Comparison of ENCODE assay signal across 26 mouse cellular contexts in genomic region chr2:180339886-180340285, GRCm38 (mm10). TPM values are rescaled to one million over a fixed set of nuclear protein-coding genes. Genes with fewer than 3 reads are reported as not detected.
DNase-seq lines count a peak whose midpoint lies in the region; ATAC-seq and TF ChIP-seq lines count a peak whose summit lies in the region.
"Had no signal": no experiment of that assay in that cellular context is flagged by ENCODE, and none has a peak within 500 bp of the region (broad histone marks: within the 10 kb centered on the region; RNA-seq: fewer than 3 reads in every experiment).

No protein-coding gene starts in this region.

- H3K27ac ChIP-seq in heart, embryonic 11.5 days (ENCODE audit: low read depth, low read length) = peak overlapping the region; percentile 91
- peak overlapping the region; percentile 70 for H3K27ac ChIP-seq in heart, embryonic 15.5 days
- no peak overlapping the region for H3K27ac ChIP-seq in heart, adult 2 months
- H3K27ac ChIP-seq in liver, embryonic 11.5 days (ENCODE audit: low read depth, low read length) = peak overlapping the region; percentile 36; the same call in 1 of the 2 replicates
- H3K27ac ChIP-seq in lung, embryonic 16.5 days (ENCODE audit: low read length) = peak overlapping the region; percentile 79
- H3K27ac ChIP-seq: forebrain, embryonic 13.5 days; hindbrain, embryonic 13.5 days; hindbrain, postnatal 0 days had no signal

- 14% methylated on average over 11 of the region's 11 CpGs for WGBS in heart, embryonic 11.5 days (ENCODE audit: insufficient replicate concordance)
- 14% methylated on average over 11 of the region's 11 CpGs for WGBS in heart, embryonic 15.5 days
- 24% methylated on average over 11 of the region's 11 CpGs for WGBS in heart, adult 2 months
- WGBS in liver, embryonic 11.5 days = 39% methylated on average over 11 of the region's 11 CpGs
- WGBS in lung, embryonic 16.5 days = 14% methylated on average over 11 of the region's 11 CpGs
- 25% methylated on average over 11 of the region's 11 CpGs for WGBS in lung, adult 2 months

- peaks cover 92% of the 10 kb centered on the region for H3K4me1 ChIP-seq in heart, embryonic 11.5 days (ENCODE audit: control insufficient read depth, insufficient read depth, low read length)
- peaks cover 79% of the 10 kb centered on the region for H3K4me1 ChIP-seq in heart, embryonic 15.5 days (replicated peaks)
- peaks cover under 1% of the 10 kb centered on the region for H3K4me1 ChIP-seq in heart, adult 2 months (ENCODE audit: control insufficient read depth, insufficient read depth, low read length)
- H3K4me1 ChIP-seq in liver, embryonic 11.5 days (replicated peaks; ENCODE audit: control insufficient read depth, insufficient read depth, low read length) = peaks cover 25% of the 10 kb centered on the region
- peaks cover 51% of the 10 kb centered on the region for H3K4me1 ChIP-seq in lung, embryonic 16.5 days (replicated peaks; ENCODE audit: control insufficient read depth, insufficient read depth, low read length)
- H3K4me1 ChIP-seq in lung, adult 2 months (ENCODE audit: control insufficient read depth, insufficient read depth, low read length) = peaks cover 5% of the 10 kb centered on the region; the same call in 1 of the 2 replicates

- no peak for TF ChIP-seq POLR2A in heart, adult 2 months (IDR thresholded peaks at IDR 0.05; ENCODE audit: insufficient read depth, low read depth, low read length)
- TF ChIP-seq POLR2A in lung, adult 2 months (IDR thresholded peaks at IDR 0.05; ENCODE audit: borderline replicate concordance, extremely low read depth, low read depth, low read length) = no peak

- TF ChIP-seq CTCF in heart, adult 2 months (IDR thresholded peaks at IDR 0.05) = no peak
- TF ChIP-seq CTCF in lung, adult 2 months (IDR thresholded peaks at IDR 0.05; ENCODE audit: insufficient read depth, low read length) = no peak

- intact Hi-C loops in heart, adult 2 months (cut with DNase I) = loop anchor here (2.0 to 10.0 kb wide), 2 partner anchors 55 to 135 kb away; no protein-coding TSS in a partner anchor

- H3K4me3 ChIP-seq in heart, embryonic 11.5 days (ENCODE audit: low read depth, low read length) = peak overlapping the region; percentile 15
- H3K4me3 ChIP-seq in heart, embryonic 15.5 days = no peak overlapping the region
- no peak overlapping the region for H3K4me3 ChIP-seq in heart, adult 2 months
- no peak overlapping the region for H3K4me3 ChIP-seq in liver, embryonic 11.5 days (ENCODE audit: low read depth, low read length)
- no peak overlapping the region for H3K4me3 ChIP-seq in lung, embryonic 16.5 days (ENCODE audit: low read length)
- no peak overlapping the region for H3K4me3 ChIP-seq in lung, adult 2 months (replicated peaks; ENCODE audit: extremely low read depth, low read depth, low read length)
- H3K4me3 ChIP-seq: forebrain, embryonic 13.5 days; hindbrain, embryonic 13.5 days had no signal

- H3K27me3 ChIP-seq in heart, embryonic 11.5 days (ENCODE audit: control insufficient read depth, insufficient read depth, low read length) = no peaks in the 10 kb centered on the region
- peaks cover 7% of the 10 kb centered on the region; the same call in 1 of the 2 replicates for H3K27me3 ChIP-seq in heart, embryonic 15.5 days
- H3K27me3 ChIP-seq in heart, adult 2 months (ENCODE audit: control insufficient read depth, insufficient read depth, low read length) = peaks cover 4% of the 10 kb centered on the region
- H3K27me3 ChIP-seq in liver, embryonic 11.5 days (replicated peaks; ENCODE audit: control insufficient read depth, insufficient read depth, low read length) = peaks cover 31% of the 10 kb centered on the region
- H3K27me3 ChIP-seq in lung, embryonic 16.5 days (ENCODE audit: control insufficient read depth, insufficient read depth, low read depth, low read length) = no peaks in the 10 kb centered on the region; the same call in 1 of the 2 replicates

- DNase-seq in heart, adult 9 months (ENCODE audit: low spot score in 2 of 2) = no peak
- DNase-seq in heart, adult 2 months = no peak
- no peak for DNase-seq in liver, embryonic 11.5 days (ENCODE audit: low spot score)
- no peak for DNase-seq in liver
- DNase-seq in lung, adult 2 months = no peak
- DNase-seq: adrenal gland, postnatal 14 days; cerebellum, adult 11-12 months; cerebellum, adult 9-10 months; cerebellum, postnatal 25 days; forebrain, postnatal 0 days; gastrocnemius, postnatal 14 days; kidney, adult 11 months had no signal

- peak; percentile 33; the same call in 1 of the 2 replicates for ATAC-seq in heart, embryonic 11.5 days (replicated peaks; ENCODE audit: insufficient number of reproducible peaks, low FRiP score, low TSS enrichment)
- no peak for ATAC-seq in heart, embryonic 15.5 days (replicated peaks; ENCODE audit: insufficient number of reproducible peaks, insufficient read depth, low FRiP score, low read depth)
- no peak for ATAC-seq in liver, embryonic 11.5 days (replicated peaks; ENCODE audit: low FRiP score)
- ATAC-seq in lung, embryonic 16.5 days (ENCODE audit: low read depth) = peak; percentile 3; the same call in 1 of the 2 replicates
- ATAC-seq: activated CD4-positive, CD25-positive, alpha-beta regulatory T cell, adult 4 months; forebrain, embryonic 13.5 days; forebrain, postnatal 0 days; hindbrain, postnatal 0 days; Patski had no signal

- peak overlapping the region; percentile 54 for H3K4me2 ChIP-seq in heart, embryonic 11.5 days
- peak overlapping the region; percentile 27 for H3K4me2 ChIP-seq in heart, embryonic 15.5 days
- H3K4me2 ChIP-seq in liver, embryonic 11.5 days = no peak overlapping the region
- H3K4me2 ChIP-seq in lung, embryonic 16.5 days (ENCODE audit: low read depth, low read length) = peak overlapping the region; percentile 40
- H3K4me2 ChIP-seq: forebrain, embryonic 13.5 days; hindbrain, embryonic 13.5 days had no signal

- TF ChIP-seq EP300 in heart, adult 2 months (IDR thresholded peaks at IDR 0.05; ENCODE audit: insufficient read depth, low read depth, low read length) = no peak

- H3K9ac ChIP-seq in heart, embryonic 11.5 days (ENCODE audit: low read depth, low read length) = 0 out of 2 replicates have a peak overlapping the region, but pooled peaks have one; percentile 50
- H3K9ac ChIP-seq in heart, embryonic 15.5 days = no peak overlapping the region
- no peak overlapping the region for H3K9ac ChIP-seq in heart, adult 2 months (ENCODE audit: low read depth, low read length)
- H3K9ac ChIP-seq in liver, embryonic 11.5 days (ENCODE audit: low read depth, low read length) = no peak overlapping the region
- H3K9ac ChIP-seq in lung, embryonic 16.5 days (ENCODE audit: low read length) = peak overlapping the region; percentile 55
- H3K9ac ChIP-seq: forebrain, embryonic 13.5 days; forebrain, postnatal 0 days; hindbrain, embryonic 13.5 days had no signal

- H3K79me2 ChIP-seq in heart, adult 2 months (replicated peaks; ENCODE audit: control insufficient read depth, insufficient read depth, low read length) = no peaks in the 10 kb centered on the region

- H3K9me3 ChIP-seq in heart, embryonic 11.5 days (replicated peaks; ENCODE audit: control insufficient read depth, low read length) = no peaks in the 10 kb centered on the region
- no peaks in the 10 kb centered on the region for H3K9me3 ChIP-seq in heart, embryonic 15.5 days (replicated peaks)
- no peaks in the 10 kb centered on the region for H3K9me3 ChIP-seq in liver, embryonic 11.5 days (ENCODE audit: control insufficient read depth, low read length)
- H3K9me3 ChIP-seq in lung, embryonic 16.5 days (ENCODE audit: control insufficient read depth, low read length) = no peaks in the 10 kb centered on the region
- H3K9me3 ChIP-seq: forebrain, embryonic 13.5 days; hindbrain, embryonic 13.5 days had no signal

- H3K36me3 ChIP-seq in heart, embryonic 11.5 days (ENCODE audit: control insufficient read depth, insufficient read depth, low read length) = no peaks in the 10 kb centered on the region
- no peaks in the 10 kb centered on the region for H3K36me3 ChIP-seq in heart, embryonic 15.5 days
- no peaks in the 10 kb centered on the region for H3K36me3 ChIP-seq in heart, adult 2 months (ENCODE audit: control insufficient read depth, insufficient read depth, low read length)
- no peaks in the 10 kb centered on the region for H3K36me3 ChIP-seq in liver, embryonic 11.5 days (ENCODE audit: control insufficient read depth, insufficient read depth, low read length)
- no peaks in the 10 kb centered on the region for H3K36me3 ChIP-seq in lung, embryonic 16.5 days (ENCODE audit: control insufficient read depth, insufficient read depth, low read length)
- H3K36me3 ChIP-seq: hindbrain, embryonic 13.5 days had no signal

RNA-seq across cellular contexts. Expression of gene Gata5, which starts 5.4 kb away (rescaled TPM):
- 25.7 and 28.0 TPM in 2 replicates for polyA plus RNA-seq in heart, embryonic 11.5 days (2014; fragmentation: Nextera tagmentation; extraction: Ambion mirVana)
- polyA plus RNA-seq in heart, embryonic 15.5 days (2015; fragmentation: Nextera tagmentation; extraction: Ambion mirVana) = 5.3 and 7.9 TPM in 2 replicates
- total RNA-seq in heart, adult 2 months (2021) = under 1 TPM; 0.63 to 0.89 TPM
- 1.1 TPM in 2 replicates for polyA plus RNA-seq in heart, adult 2 months (2012; rRNA removed)
- 7.6 and 7.7 TPM in 2 replicates for polyA plus RNA-seq in liver, embryonic 11.5 days (2014; fragmentation: Nextera tagmentation; extraction: Ambion mirVana)
- 23.2 and 25.3 TPM in 2 replicates for polyA plus RNA-seq in lung, embryonic 16.5 days (2015; fragmentation: Nextera tagmentation; extraction: Ambion mirVana)
- polyA plus RNA-seq in lung, adult 2 months (2012; rRNA removed) = 5.4 and 9.9 TPM in 2 replicates
- total RNA-seq: CH12.LX; forebrain, postnatal 0 days; gastrocnemius, adult 18-20 months; gastrocnemius, postnatal 14 days; hematopoietic stem cell, adult 5-6 weeks; hindbrain, postnatal 0 days had no signal
- polyA plus RNA-seq: activated CD4-positive, CD25-positive, alpha-beta regulatory T cell, adult 4 months; cortical plate, adult 2 months; embryonic facial prominence, embryonic 14.5 days; forebrain, embryonic 13.5 days; forebrain, postnatal 0 days; hindbrain, postnatal 0 days; Patski had no signal

RNA-seq across cellular contexts. Expression of gene Rbbp8nl, which starts 50.2 kb away (rescaled TPM):
- polyA plus RNA-seq in heart, embryonic 11.5 days (2014; fragmentation: Nextera tagmentation; extraction: Ambion mirVana) = 0.10 TPM in 1 of 2 replicates, not detected in the other
- 0.06 and 0.28 TPM in 2 replicates for polyA plus RNA-seq in heart, embryonic 15.5 days (2015; fragmentation: Nextera tagmentation; extraction: Ambion mirVana)
- total RNA-seq in heart, adult 2 months (2021) = not detected
- polyA plus RNA-seq in heart, adult 2 months (2012; rRNA removed) = not detected in 2 replicates
- 0.10 and 0.16 TPM in 2 replicates for polyA plus RNA-seq in liver, embryonic 11.5 days (2014; fragmentation: Nextera tagmentation; extraction: Ambion mirVana)
- 2.7 and 2.8 TPM in 2 replicates for polyA plus RNA-seq in lung, embryonic 16.5 days (2015; fragmentation: Nextera tagmentation; extraction: Ambion mirVana)
- polyA plus RNA-seq in lung, adult 2 months (2012; rRNA removed) = 1.4 and 2.3 TPM in 2 replicates
- total RNA-seq: adrenal gland, adult 18-20 months; adrenal gland, postnatal 14 days; CH12.LX; forebrain, postnatal 0 days; gastrocnemius, adult 18-20 months; gastrocnemius, postnatal 14 days; hematopoietic stem cell, adult 5-6 weeks; hindbrain, postnatal 0 days had no signal
- polyA plus RNA-seq: activated CD4-positive, CD25-positive, alpha-beta regulatory T cell, adult 4 months; cortical plate, adult 2 months; forebrain, embryonic 13.5 days; forebrain, postnatal 0 days; hindbrain, embryonic 13.5 days; hindbrain, postnatal 0 days; Patski had no signal

Comparison
In these comparisons a context has a peak if more than half of its experiments do, and no peak if none do; other contexts are left out.
1. ATAC-seq: peak in heart, embryonic 11.5 days (single experiment) and lung, embryonic 16.5 days (single experiment); none in heart, embryonic 15.5 days (single experiment) and liver, embryonic 11.5 days (single experiment).
2. H3K9ac ChIP-seq: peak in heart, embryonic 11.5 days (single experiment) and lung, embryonic 16.5 days (single experiment); none in heart, embryonic 15.5 days (single experiment), heart, adult 2 months (single experiment) and liver, embryonic 11.5 days (single experiment).